Mouse (Mus musculus) small intestine, adult 2 months (tissue): ENCODE measurements around the gene Mvb12b.

ENCODE experiments used
- CTCF ChIP-seq: fragments of 200-500 bp; IDR thresholded peaks from 2 replicates; pipeline ENCODE4 v1.5.1; 2012; ENCODE audit warnings: low read depth, mild to moderate bottlenecking, control low read depth, inconsistent platforms, low read length, moderate library complexity, mixed read lengths; ENCODE audit not compliant: insufficient replicate concordance, insufficient read length; ENCODE audit errors: extremely low read depth
- POLR2A ChIP-seq: fragments of 200-500 bp; IDR thresholded peaks from 2 replicates; pipeline ENCODE4 v1.6.1; 2012; ENCODE audit warnings: low read depth, mild to moderate bottlenecking, control low read depth, inconsistent platforms, low read length, moderate library complexity

DNA sequence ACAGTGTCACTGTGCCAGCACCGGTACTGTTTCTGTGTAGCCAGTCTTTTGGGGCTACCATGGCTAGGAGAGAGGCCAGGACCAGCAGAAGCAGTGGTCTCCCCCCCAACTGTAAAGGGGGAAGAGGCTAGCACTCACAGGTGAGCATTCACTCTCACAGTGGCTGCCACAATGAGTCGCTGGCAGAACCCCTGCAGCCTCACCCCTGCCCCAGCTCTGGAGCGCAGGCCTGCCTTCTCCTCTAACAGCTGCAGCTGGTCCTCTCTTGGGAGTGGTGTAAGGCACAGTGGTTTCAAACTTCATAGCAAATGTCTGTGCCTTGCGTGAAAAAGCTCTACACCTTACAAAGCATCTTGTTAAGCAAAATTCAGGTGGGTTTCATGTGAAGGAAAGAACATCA lies 70.7 kb downstream of the Mvb12b start:
- TF ChIP-seq POLR2A (no peak), CTCF (no peak)
